Mouse (Mus musculus): ENCODE results near the gene Il10rb. TPM values are rescaled to one million over a fixed set of nuclear protein-coding genes. Genes with fewer than 3 reads are reported as not detected.

Gene Il10rb
- polyA plus RNA-seq, 1 experiment from 2014 or later, result 6.9 TPM

GRCm38 (mm10) chr16:91372577-91373472 lies 33.1 kb upstream of the Il10rb start, which contains the start of gene Ifnar2:
TSS of gene Ifnar2 (plus strand) at chr16:91372783.
- H3K27me3 ChIP-seq (ENCODE audit: low read depth, poor library complexity, severe bottlenecking), result 0 out of 2 replicates have a peak, but pooled peaks cover 5% of the 10 kb centered on the region
- no peaks in the 10 kb centered on the region for H3K9me3 ChIP-seq (replicated peaks)
- DNase-seq (ENCODE audit: low spot score), result peak; percentile 76
- peak within 1 kb of the TSS; percentile 86 for H3K4me3 ChIP-seq
- under 1% methylated on average over 62 of the region's 62 CpGs for WGBS
- H3K27ac ChIP-seq (replicated peaks), result peak within 1 kb of the TSS; percentile 98
- H3K4me1 ChIP-seq, result peaks cover 26% of the 10 kb centered on the region
- H3K36me3 ChIP-seq, result peaks cover 8% of the 10 kb centered on the region; the same call in 1 of the 2 replicates

- DNase-seq (ENCODE audit: low spot score), result no peak
- Histone ChIP-seq H3K4me1 (peaks cover 28% of the 10 kb centered on the region), H3K36me3 (peaks cover 8% of the 10 kb centered on the region; the same call in 1 of the 2 replicates), H3K9me3 (replicated peaks) (no peaks in the 10 kb centered on the region), H3K4me3 (peak overlapping the region; percentile 86), H3K27ac (replicated peaks) (peak overlapping the region; percentile 98), H3K27me3 (ENCODE audit: low read depth, poor library complexity, severe bottlenecking) (0 out of 2 replicates have a peak, but pooled peaks cover 5% of the 10 kb centered on the region)
- 49% methylated on average over 13 of the region's 13 CpGs for WGBS
These were observed 32.3 kb upstream of the Il10rb start for GRCm38 (mm10) chr16:91373473-91374252.

GRCm38 (mm10) chr16:91374253-91374634 lies 31.7 kb upstream of the Il10rb start:
- Histone ChIP-seq H3K27me3 (ENCODE audit: low read depth, poor library complexity, severe bottlenecking) (0 out of 2 replicates have a peak, but pooled peaks cover 5% of the 10 kb centered on the region), H3K4me3 (peak overlapping the region; percentile 86; the same call in 1 of the 2 replicates), H3K9me3 (replicated peaks) (no peaks in the 10 kb centered on the region), H3K36me3 (peaks cover 8% of the 10 kb centered on the region; the same call in 1 of the 2 replicates), H3K27ac (replicated peaks) (no peak overlapping the region), H3K4me1 (peaks cover 34% of the 10 kb centered on the region)
- 92% methylated on average over 3 of the region's 3 CpGs for WGBS
- DNase-seq (ENCODE audit: low spot score), result no peak

- Histone ChIP-seq H3K27me3 (ENCODE audit: low read depth, poor library complexity, severe bottlenecking) (no peaks in the 10 kb centered on the region), H3K36me3 (peaks cover 8% of the 10 kb centered on the region; the same call in 1 of the 2 replicates), H3K9me3 (replicated peaks) (no peaks in the 10 kb centered on the region), H3K4me3 (no peak overlapping the region), H3K4me1 (peaks cover 36% of the 10 kb centered on the region), H3K27ac (replicated peaks) (no peak overlapping the region)
- 96% methylated on average over 10 of the region's 10 CpGs for WGBS
- no peak for DNase-seq (ENCODE audit: low spot score)
These were observed 29.3 kb upstream of the Il10rb start for GRCm38 (mm10) chr16:91376701-91377100.

GRCm38 (mm10) chr16:91378431-91378986 lies 27.5 kb upstream of the Il10rb start:
- H3K4me3 ChIP-seq, result no peak overlapping the region
- no peaks in the 10 kb centered on the region for H3K27me3 ChIP-seq (ENCODE audit: low read depth, poor library complexity, severe bottlenecking)
- H3K9me3 ChIP-seq (replicated peaks), result no peaks in the 10 kb centered on the region
- peaks cover 9% of the 10 kb centered on the region; the same call in 1 of the 2 replicates for H3K36me3 ChIP-seq
- no peak for DNase-seq (ENCODE audit: low spot score)
- H3K4me1 ChIP-seq, result peaks cover 25% of the 10 kb centered on the region
- WGBS, result 59% methylated on average over 17 of the region's 17 CpGs
- H3K27ac ChIP-seq (replicated peaks), result peak overlapping the region; percentile 33; the same call in 1 of the 2 replicates

GRCm38 (mm10) chr16:91378991-91379390 lies 27.0 kb upstream of the Il10rb start:
- peaks cover 21% of the 10 kb centered on the region for H3K4me1 ChIP-seq
- no peaks in the 10 kb centered on the region for H3K9me3 ChIP-seq (replicated peaks)
- peak overlapping the region; percentile 33; the same call in 1 of the 2 replicates for H3K27ac ChIP-seq (replicated peaks)
- H3K27me3 ChIP-seq (ENCODE audit: low read depth, poor library complexity, severe bottlenecking), result no peaks in the 10 kb centered on the region
- peaks cover 13% of the 10 kb centered on the region for H3K36me3 ChIP-seq
- H3K4me3 ChIP-seq, result no peak overlapping the region
- DNase-seq (ENCODE audit: low spot score), result no peak
- WGBS, result 25% methylated on average over 9 of the region's 9 CpGs

- DNase-seq (ENCODE audit: low spot score), result no peak
- Histone ChIP-seq H3K9me3 (replicated peaks) (no peaks in the 10 kb centered on the region), H3K27ac (replicated peaks) (peak overlapping the region; percentile 33; the same call in 1 of the 2 replicates), H3K4me1 (peaks cover 16% of the 10 kb centered on the region), H3K27me3 (ENCODE audit: low read depth, poor library complexity, severe bottlenecking) (no peaks in the 10 kb centered on the region), H3K4me3 (no peak overlapping the region), H3K36me3 (peaks cover 18% of the 10 kb centered on the region)
- 65% methylated on average over 3 of the region's 3 CpGs for WGBS
These were observed 26.6 kb upstream of the Il10rb start for GRCm38 (mm10) chr16:91379412-91379811.

GRCm38 (mm10) chr16:91380151-91380550 lies 25.8 kb upstream of the Il10rb start:
- 91% methylated on average over 5 of the region's 5 CpGs for WGBS
- DNase-seq (ENCODE audit: low spot score), result no peak
- H3K9me3 ChIP-seq (replicated peaks), result no peaks in the 10 kb centered on the region
- H3K36me3 ChIP-seq, result peaks cover 23% of the 10 kb centered on the region
- H3K4me3 ChIP-seq, result no peak overlapping the region
- H3K27me3 ChIP-seq (ENCODE audit: low read depth, poor library complexity, severe bottlenecking), result no peaks in the 10 kb centered on the region
- H3K27ac ChIP-seq (replicated peaks), result no peak overlapping the region
- H3K4me1 ChIP-seq, result peaks cover 19% of the 10 kb centered on the region

- Histone ChIP-seq H3K36me3 (peaks cover 20% of the 10 kb centered on the region), H3K9me3 (replicated peaks) (no peaks in the 10 kb centered on the region), H3K27me3 (ENCODE audit: low read depth, poor library complexity, severe bottlenecking) (no peaks in the 10 kb centered on the region), H3K27ac (replicated peaks) (no peak overlapping the region), H3K4me1 (peaks cover 13% of the 10 kb centered on the region), H3K4me3 (no peak overlapping the region)
- WGBS, result 89% methylated on average over 4 of the region's 4 CpGs
- no peak for DNase-seq (ENCODE audit: low spot score)
These were observed 24.4 kb upstream of the Il10rb start for GRCm38 (mm10) chr16:91381606-91382005.

- WGBS, result 91% methylated on average over 9 of the region's 9 CpGs
- DNase-seq (ENCODE audit: low spot score), result no peak
- Histone ChIP-seq H3K4me1 (peaks cover 12% of the 10 kb centered on the region), H3K4me3 (no peak overlapping the region), H3K36me3 (peaks cover 23% of the 10 kb centered on the region), H3K9me3 (replicated peaks) (no peaks in the 10 kb centered on the region), H3K27me3 (ENCODE audit: low read depth, poor library complexity, severe bottlenecking) (no peaks in the 10 kb centered on the region), H3K27ac (replicated peaks) (no peak overlapping the region)
These were observed 23.6 kb upstream of the Il10rb start for GRCm38 (mm10) chr16:91382261-91382790.

- Histone ChIP-seq H3K9me3 (replicated peaks) (no peaks in the 10 kb centered on the region), H3K27ac (replicated peaks) (no peak overlapping the region), H3K27me3 (ENCODE audit: low read depth, poor library complexity, severe bottlenecking) (no peaks in the 10 kb centered on the region), H3K36me3 (peaks cover 40% of the 10 kb centered on the region), H3K4me3 (no peak overlapping the region), H3K4me1 (peaks cover 4% of the 10 kb centered on the region)
- DNase-seq (ENCODE audit: low spot score), result no peak
- 92% methylated on average over 4 of the region's 4 CpGs for WGBS
These were observed 21.7 kb upstream of the Il10rb start for GRCm38 (mm10) chr16:91384221-91384620.

- H3K4me1 ChIP-seq, result peaks cover 2% of the 10 kb centered on the region; the same call in 1 of the 2 replicates
- H3K4me3 ChIP-seq, result no peak overlapping the region
- 67% methylated on average over 10 of the region's 10 CpGs for WGBS
- no peak overlapping the region for H3K27ac ChIP-seq (replicated peaks)
- H3K9me3 ChIP-seq (replicated peaks), result no peaks in the 10 kb centered on the region; the same call in 1 of the 2 replicates
- peaks cover 50% of the 10 kb centered on the region for H3K36me3 ChIP-seq
- no peaks in the 10 kb centered on the region for H3K27me3 ChIP-seq (ENCODE audit: low read depth, poor library complexity, severe bottlenecking)
- no peak for DNase-seq (ENCODE audit: low spot score)
These were observed 20.3 kb upstream of the Il10rb start for GRCm38 (mm10) chr16:91385621-91386020.

Measured in midbrain, embryonic 10.5 days (tissue).